Mouse (Mus musculus): ENCODE data around the gene Dnajb13.

- TF ChIP-seq POLR2A (IDR thresholded peaks at IDR 0.05; ENCODE audit: borderline replicate concordance, extremely low read depth, low read depth, low read length) (no peak), CTCF (IDR thresholded peaks at IDR 0.05; ENCODE audit: insufficient read depth, low read length) (no peak)
These were observed 6.1 kb downstream of the Dnajb13 start for GRCm38 (mm10) chr7:100508670-100509069.

Measured in lung, adult 2 months (tissue).